Comparison of ENCODE assay signal across 16 mouse cellular contexts in genomic region chr12:3835576-3835975, GRCm38 (mm10). TPM values are rescaled to one million over a fixed set of nuclear protein-coding genes. Genes with fewer than 3 reads are reported as not detected.
DNase-seq lines count a peak whose midpoint lies in the region; ATAC-seq and TF ChIP-seq lines count a peak whose summit lies in the region.
"Had no signal": no experiment of that assay in that cellular context is flagged by ENCODE, and none has a peak within 500 bp of the region (broad histone marks: within the 10 kb centered on the region; RNA-seq: fewer than 3 reads in every experiment).

No protein-coding gene starts in this region.

- no peak for TF ChIP-seq CTCF in liver, postnatal 0 days (IDR thresholded peaks at IDR 0.05; ENCODE audit: low read depth)

- no peak overlapping the region for H3K27ac ChIP-seq in liver, postnatal 0 days (ENCODE audit: low read depth)
- H3K27ac ChIP-seq: midbrain, embryonic 12.5 days had no signal

- DNase-seq in adrenal gland, adult (ENCODE audit: inconsistent age in 2 of 2, low spot score in 1 of 2): peak; percentile 65 to 71
- DNase-seq in adrenal gland, postnatal 4 days (ENCODE audit: low spot score in 2 of 2): no peak
- DNase-seq in liver, postnatal 0 days: no peak
- no peak for DNase-seq in liver
- DNase-seq in left cerebral cortex, adult 18-20 months (ENCODE audit: low spot score in 2 of 2): no peak
- DNase-seq in cerebellum, postnatal 36 days: no peak
- DNase-seq: cerebellum, adult 11-12 months; layer of hippocampus, postnatal 36 days had no signal

- peaks cover 17% of the 10 kb centered on the region for H3K36me3 ChIP-seq in liver, postnatal 0 days (replicated peaks; ENCODE audit: insufficient read depth, low read length)

- no peak overlapping the region for H3K4me3 ChIP-seq in liver, postnatal 0 days (ENCODE audit: low read depth, low read length)
- H3K4me3 ChIP-seq: forebrain, embryonic 13.5 days; hindbrain, embryonic 15.5 days; midbrain, embryonic 12.5 days; stomach, embryonic 15.5 days had no signal

- no peak for TF ChIP-seq EP300 in liver, postnatal 0 days (IDR thresholded peaks at IDR 0.05; ENCODE audit: low read depth)

- H3K4me1 ChIP-seq in liver, postnatal 0 days (ENCODE audit: insufficient read depth): peaks cover 26% of the 10 kb centered on the region

- no peaks in the 10 kb centered on the region for H3K9me3 ChIP-seq in liver, postnatal 0 days (ENCODE audit: low read length)
- H3K9me3 ChIP-seq: embryonic facial prominence, embryonic 10.5 days; forebrain, embryonic 13.5 days; hindbrain, embryonic 15.5 days; midbrain, embryonic 12.5 days; stomach, embryonic 15.5 days had no signal

- WGBS in liver, postnatal 0 days (ENCODE audit: insufficient replicate concordance): 41% methylated on average over 2 of the region's 2 CpGs

- no peaks in the 10 kb centered on the region for H3K27me3 ChIP-seq in liver, postnatal 0 days (ENCODE audit: insufficient read depth, low read length)
- H3K27me3 ChIP-seq: forebrain, embryonic 13.5 days; hindbrain, embryonic 15.5 days; midbrain, embryonic 12.5 days; stomach, embryonic 15.5 days had no signal

- ATAC-seq in liver, postnatal 0 days: peak; percentile 47
- peak; percentile 24 for ATAC-seq in CD4-positive, CD25-positive, alpha-beta regulatory T cell, adult 4 months
- ATAC-seq in megakaryocyte-erythroid progenitor cell, adult 5-6 weeks (replicated peaks; ENCODE audit: low FRiP score, low TSS enrichment, poor library complexity, severe bottlenecking): 0 out of 2 replicates have a peak, but pooled peaks have one; percentile 10
- ATAC-seq: intestine, postnatal 0 days had no signal

- no peak overlapping the region for H3K9ac ChIP-seq in liver, postnatal 0 days (replicated peaks)
- H3K9ac ChIP-seq: hindbrain, embryonic 15.5 days; midbrain, embryonic 12.5 days; stomach, embryonic 15.5 days had no signal

- no peak overlapping the region for H3K4me2 ChIP-seq in liver, postnatal 0 days (ENCODE audit: low read depth, low read length)

RNA-seq across cellular contexts. Expression of gene Dnmt3a, which starts 29.8 kb away (rescaled TPM):
- total RNA-seq in adrenal gland, postnatal 4 days (2021): 100 to 1,000 TPM; 124 to 136 TPM
- polyA plus RNA-seq in liver, postnatal 0 days (2015; fragmentation: Nextera tagmentation; extraction: Ambion mirVana): 21.0 and 24.3 TPM in 2 replicates
- polyA plus RNA-seq in CD4-positive, CD25-positive, alpha-beta regulatory T cell, adult 4 months (2017; shearing (Covaris generic)): 10 to 100 TPM; 27.3 to 27.4 TPM
- total RNA-seq in megakaryocyte-erythroid progenitor cell, adult 5-6 weeks (2014; fragmentation: Nextera tagmentation): 13.4 and 30.0 TPM in 2 replicates
- total RNA-seq in megakaryocyte-erythroid progenitor cell, adult 5-6 weeks (2017): 10.7 and 16.8 TPM in 2 replicates
- total RNA-seq in left cerebral cortex, adult 18-20 months (2021): 10 to 100 TPM; 86.7 to 94.0 TPM

Comparison
In these comparisons a context has a peak if more than half of its experiments do, and no peak if none do; other contexts are left out.
1. DNase-seq: peak in adrenal gland, adult (2 of 2); none in adrenal gland, postnatal 4 days (0 of 2), liver, postnatal 0 days (single experiment), liver (single experiment), left cerebral cortex, adult 18-20 months (0 of 2) and cerebellum, postnatal 36 days (0 of 2).
2. Peak in every context shown above with its lines, with median percentiles within 50 percentile points of each other: ATAC-seq.